Mouse (Mus musculus): ENCODE results near the gene Chaf1a. TPM values are rescaled to one million over a fixed set of nuclear protein-coding genes. Genes with fewer than 3 reads are reported as not detected.

Gene Chaf1a
- polyA plus RNA-seq, 1 experiment from 2014 or later: 4.0 TPM

DNA sequence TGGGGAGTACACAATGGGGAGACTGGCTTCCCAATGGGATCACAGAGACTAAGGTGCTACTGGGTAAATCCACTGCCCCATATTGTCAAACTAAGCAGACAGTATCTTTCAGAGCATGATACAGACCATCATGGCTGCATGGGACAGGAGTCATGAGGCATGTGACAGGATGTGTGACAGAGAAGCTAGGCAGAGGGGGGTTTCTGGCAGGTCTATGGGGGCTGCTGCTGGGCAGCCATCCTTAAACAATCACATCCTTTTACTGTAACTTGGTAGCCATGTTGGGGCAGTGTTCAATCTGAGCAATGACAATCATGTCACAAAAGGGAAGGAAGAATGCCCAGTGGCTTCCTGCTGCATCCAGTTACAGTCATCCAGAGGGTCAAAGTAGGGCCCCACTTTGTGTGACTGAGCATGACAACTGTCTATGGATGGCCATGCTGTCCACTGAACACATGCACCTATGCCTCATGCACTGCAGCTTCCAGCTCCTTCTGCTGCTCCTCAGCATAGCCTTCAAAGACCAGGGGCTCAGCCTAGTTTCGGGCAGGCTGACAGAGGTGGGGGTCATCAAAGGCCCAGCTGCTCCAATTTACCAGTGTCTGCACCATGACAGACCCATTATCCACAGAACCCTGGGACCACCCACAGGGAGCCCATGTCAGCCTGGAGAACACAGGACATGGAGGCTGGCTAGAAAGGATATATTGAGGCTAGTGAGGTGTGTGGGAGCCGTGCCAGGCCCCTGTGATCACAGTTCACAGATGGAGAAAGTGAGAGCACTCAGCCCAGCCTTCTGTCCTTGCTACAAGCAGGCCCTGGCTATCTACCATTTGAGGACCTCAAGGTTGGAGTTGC, 17.9 kb upstream of the Chaf1a start:
- ATAC-seq (ENCODE audit: low FRiP score): no peak
- H3K4me1 ChIP-seq: peaks cover 52% of the 10 kb centered on the region
- H3K27me3 ChIP-seq (replicated peaks): no peaks in the 10 kb centered on the region
- WGBS: 50% methylated on average over 2 of the region's 2 CpGs
- no peaks in the 10 kb centered on the region for H3K9me3 ChIP-seq (replicated peaks)
- no peak overlapping the region for H3K9ac ChIP-seq (replicated peaks)
- no peak overlapping the region for H3K4me2 ChIP-seq
- no peak overlapping the region for H3K4me3 ChIP-seq (replicated peaks)
- H3K27ac ChIP-seq (replicated peaks): peak overlapping the region; percentile 37; the same call in 1 of the 2 replicates
- peaks cover 28% of the 10 kb centered on the region for H3K36me3 ChIP-seq

DNA sequence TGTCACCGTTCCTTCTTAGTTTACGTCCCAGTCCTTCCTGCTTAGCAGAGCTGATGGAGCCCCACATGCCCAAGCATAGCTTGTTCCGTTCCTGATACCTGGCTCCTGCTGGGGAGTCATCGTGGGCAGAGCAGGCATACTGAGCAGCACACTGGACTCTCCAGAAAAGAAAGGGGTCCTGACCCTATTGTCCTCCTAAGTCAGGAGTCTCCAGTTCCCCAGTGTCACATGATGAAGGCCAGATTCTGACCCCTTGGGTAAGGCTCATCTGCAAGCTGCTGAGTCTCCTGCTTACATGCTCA, 17.3 kb upstream of the Chaf1a start:
- Histone ChIP-seq H3K27ac (replicated peaks) (0 out of 2 replicates have a peak overlapping the region, but pooled peaks have one; percentile 37), H3K4me2 (no peak overlapping the region), H3K27me3 (replicated peaks) (no peaks in the 10 kb centered on the region), H3K36me3 (peaks cover 22% of the 10 kb centered on the region), H3K9ac (replicated peaks) (no peak overlapping the region), H3K4me1 (peaks cover 53% of the 10 kb centered on the region), H3K4me3 (replicated peaks) (no peak overlapping the region), H3K9me3 (replicated peaks) (no peaks in the 10 kb centered on the region)
- 78% methylated on average over 4 of the region's 4 CpGs for WGBS
- no peak for ATAC-seq (ENCODE audit: low FRiP score)

DNA sequence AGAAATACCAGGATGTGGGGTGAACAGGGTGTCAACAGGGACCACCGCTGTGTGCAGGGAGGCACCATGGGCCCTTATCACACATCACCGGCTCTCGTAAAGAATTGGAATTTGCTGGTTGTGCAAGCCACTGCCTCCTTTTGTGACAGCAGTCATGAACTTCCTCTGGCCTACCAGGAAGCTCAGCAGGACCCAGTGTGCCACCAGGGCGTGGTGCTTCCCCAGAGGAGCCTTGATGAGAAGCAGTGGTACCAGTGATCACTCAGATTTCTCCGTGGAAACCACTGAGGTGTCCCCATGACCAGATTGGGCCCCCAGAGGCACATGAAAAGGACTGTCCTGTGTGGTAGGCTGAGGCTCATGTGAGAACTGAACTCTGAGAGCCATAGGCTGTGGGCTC, 16.9 kb upstream of the Chaf1a start:
- Histone ChIP-seq H3K36me3 (peaks cover 18% of the 10 kb centered on the region), H3K9me3 (replicated peaks) (no peaks in the 10 kb centered on the region), H3K4me2 (no peak overlapping the region), H3K9ac (replicated peaks) (no peak overlapping the region), H3K4me3 (replicated peaks) (no peak overlapping the region), H3K4me1 (peaks cover 54% of the 10 kb centered on the region), H3K27ac (replicated peaks) (0 out of 2 replicates have a peak overlapping the region, but pooled peaks have one; percentile 37), H3K27me3 (replicated peaks) (no peaks in the 10 kb centered on the region)
- WGBS: 83% methylated on average over 5 of the region's 5 CpGs
- ATAC-seq (ENCODE audit: low FRiP score): no peak

DNA sequence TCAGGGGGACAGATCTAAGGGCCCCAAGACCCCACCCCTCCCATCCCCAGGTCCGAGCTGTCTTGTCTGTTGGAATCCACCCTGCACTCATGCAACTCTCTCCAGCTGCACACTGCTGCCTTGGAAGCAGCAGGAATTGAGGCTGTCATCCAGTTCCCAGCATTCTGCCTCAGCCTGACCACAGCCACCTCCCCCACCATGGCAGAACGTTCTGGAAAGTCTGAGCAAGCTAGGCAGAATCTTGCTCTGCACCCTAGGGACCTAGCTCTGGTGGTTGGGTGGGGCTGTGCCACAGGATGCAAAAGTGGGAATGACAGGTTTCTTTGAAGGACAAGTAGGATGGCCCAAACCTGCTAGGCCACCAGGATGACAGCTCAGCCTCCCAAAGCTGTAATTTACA, 15.8 kb upstream of the Chaf1a start:
- Histone ChIP-seq H3K4me2 (no peak overlapping the region), H3K36me3 (peaks cover 16% of the 10 kb centered on the region), H3K4me3 (replicated peaks) (no peak overlapping the region), H3K27me3 (replicated peaks) (no peaks in the 10 kb centered on the region), H3K27ac (replicated peaks) (no peak overlapping the region), H3K9ac (replicated peaks) (no peak overlapping the region), H3K4me1 (peaks cover 63% of the 10 kb centered on the region), H3K9me3 (replicated peaks) (no peaks in the 10 kb centered on the region)
- ATAC-seq (ENCODE audit: low FRiP score): no peak
- 73% methylated on average over 2 of the region's 2 CpGs for WGBS

DNA sequence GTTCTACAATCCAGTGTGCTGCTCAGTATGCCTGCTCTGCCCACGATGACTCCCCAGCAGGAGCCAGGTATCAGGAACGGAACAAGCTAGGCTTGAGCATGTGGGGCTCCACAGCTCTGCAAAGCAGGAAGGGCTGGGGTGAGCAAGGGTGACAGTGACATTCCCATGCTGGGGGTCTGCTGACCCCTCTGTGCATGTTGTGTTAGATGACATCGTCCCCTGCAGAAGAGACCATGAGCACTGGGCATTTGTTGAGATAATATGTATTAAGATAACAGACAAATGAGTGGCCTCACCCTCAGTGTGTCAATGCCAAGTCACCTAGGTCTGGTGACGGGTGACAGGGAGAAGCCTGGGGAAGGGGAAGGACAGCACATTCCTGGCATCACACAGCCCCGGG, 15.3 kb upstream of the Chaf1a start:
- H3K36me3 ChIP-seq: peaks cover 12% of the 10 kb centered on the region; the same call in 1 of the 2 replicates
- WGBS: 87% methylated on average over 5 of the region's 5 CpGs
- no peaks in the 10 kb centered on the region for H3K27me3 ChIP-seq (replicated peaks)
- no peak for ATAC-seq (ENCODE audit: low FRiP score)
- no peaks in the 10 kb centered on the region for H3K9me3 ChIP-seq (replicated peaks)
- no peak overlapping the region for H3K27ac ChIP-seq (replicated peaks)
- no peak overlapping the region for H3K9ac ChIP-seq (replicated peaks)
- no peak overlapping the region for H3K4me2 ChIP-seq
- H3K4me3 ChIP-seq (replicated peaks): no peak overlapping the region
- H3K4me1 ChIP-seq: peaks cover 67% of the 10 kb centered on the region

DNA sequence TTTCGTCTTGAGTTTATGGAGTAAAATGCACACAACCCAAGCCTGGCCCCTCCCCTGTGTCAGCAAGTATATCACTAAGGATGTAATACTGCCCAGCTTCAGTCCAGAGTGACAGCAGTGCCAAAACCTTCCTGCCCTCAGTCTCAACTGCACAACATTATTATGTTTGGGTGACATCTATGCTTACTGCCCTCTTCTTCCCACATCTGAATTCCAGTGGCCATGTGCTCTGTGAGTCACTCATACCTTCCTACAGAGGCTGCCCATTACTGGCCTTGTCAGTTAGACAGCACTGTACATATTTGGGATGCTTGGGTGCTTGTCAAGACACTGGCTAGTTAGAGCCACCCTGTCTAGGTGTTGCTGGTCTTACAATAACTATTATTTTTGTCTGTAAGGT, 13.9 kb upstream of the Chaf1a start:
- WGBS: 95% methylated on average over 1 of the region's 1 CpGs
- Histone ChIP-seq H3K9ac (replicated peaks) (no peak overlapping the region), H3K4me1 (peaks cover 65% of the 10 kb centered on the region)

DNA sequence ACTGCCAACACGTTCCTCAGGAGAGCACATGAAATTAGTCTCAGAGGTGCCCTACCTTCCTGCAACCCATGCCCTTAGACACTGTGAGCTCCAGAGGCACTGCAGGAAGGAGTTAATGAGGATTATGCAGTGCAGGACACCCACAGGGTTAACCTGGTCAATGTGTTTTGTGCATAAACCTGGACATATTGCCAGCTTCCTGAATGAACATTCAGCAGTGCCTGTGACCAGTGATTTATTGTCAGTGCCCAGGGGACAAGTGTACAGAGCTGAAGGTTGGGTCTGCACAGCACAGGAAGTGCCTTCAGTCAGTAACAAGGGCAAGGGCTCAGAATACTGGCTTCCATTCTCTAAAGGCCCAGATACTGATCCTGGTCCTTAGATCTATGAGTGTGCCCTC, 13.4 kb upstream of the Chaf1a start:
- H3K9me3 ChIP-seq (replicated peaks): no peaks in the 10 kb centered on the region
- H3K27me3 ChIP-seq (replicated peaks): no peaks in the 10 kb centered on the region
- peaks cover 65% of the 10 kb centered on the region for H3K4me1 ChIP-seq
- H3K4me2 ChIP-seq: no peak overlapping the region
- 80% methylated on average over 1 of the region's 1 CpGs for WGBS
- peak overlapping the region; percentile 5; the same call in 1 of the 2 replicates for H3K9ac ChIP-seq (replicated peaks)
- H3K4me3 ChIP-seq (replicated peaks): no peak overlapping the region
- ATAC-seq (ENCODE audit: low FRiP score): no peak
- H3K36me3 ChIP-seq: peaks cover 10% of the 10 kb centered on the region; the same call in 1 of the 2 replicates
- H3K27ac ChIP-seq (replicated peaks): no peak overlapping the region

More for the DNA sequence above, 13.9 kb upstream of the Chaf1a start:
- ATAC-seq (ENCODE audit: low FRiP score): no peak
- Histone ChIP-seq H3K4me2 (no peak overlapping the region), H3K36me3 (peaks cover 10% of the 10 kb centered on the region; the same call in 1 of the 2 replicates), H3K9me3 (replicated peaks) (no peaks in the 10 kb centered on the region), H3K27me3 (replicated peaks) (no peaks in the 10 kb centered on the region), H3K4me3 (replicated peaks) (no peak overlapping the region), H3K27ac (replicated peaks) (no peak overlapping the region)

DNA sequence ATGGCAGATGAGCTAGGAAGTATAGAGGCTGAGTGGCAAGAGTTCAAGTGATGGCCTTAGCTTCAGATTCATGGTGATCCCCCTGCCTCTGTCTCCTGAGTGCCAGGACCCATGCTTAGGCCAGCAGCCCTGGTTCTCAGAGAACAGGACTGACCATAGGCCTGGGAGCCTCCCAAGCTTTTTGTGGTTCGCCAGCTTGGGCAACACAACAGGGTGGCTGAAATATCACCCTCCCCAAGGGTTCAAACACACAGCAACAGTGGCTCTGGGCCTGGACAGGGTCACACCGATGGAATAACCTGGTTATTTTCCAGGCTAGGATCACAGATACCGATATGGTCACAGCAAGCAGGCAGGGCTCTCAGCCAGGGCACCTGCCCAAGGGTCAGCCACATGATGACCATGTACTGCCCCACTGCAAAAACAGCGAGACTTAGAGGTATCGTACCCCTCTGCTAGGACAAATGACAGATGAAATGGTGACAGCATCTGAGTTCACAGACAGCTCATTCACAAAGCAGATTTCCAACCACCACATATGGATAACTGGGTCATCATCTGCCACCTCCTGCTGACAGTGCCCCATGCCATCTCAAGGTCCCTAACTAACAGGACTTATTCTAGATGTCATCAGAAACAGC, 12.3 kb upstream of the Chaf1a start:
- 0 out of 2 replicates have a peak overlapping the region, but pooled peaks have one; percentile 20 for H3K9ac ChIP-seq (replicated peaks)
- H3K9me3 ChIP-seq (replicated peaks): no peaks in the 10 kb centered on the region
- H3K27me3 ChIP-seq (replicated peaks): no peaks in the 10 kb centered on the region
- no peak for ATAC-seq (ENCODE audit: low FRiP score)
- H3K4me3 ChIP-seq (replicated peaks): no peak overlapping the region
- WGBS: 90% methylated on average over 5 of the region's 5 CpGs
- H3K4me1 ChIP-seq: peaks cover 65% of the 10 kb centered on the region
- H3K27ac ChIP-seq (replicated peaks): no peak overlapping the region
- no peak overlapping the region for H3K4me2 ChIP-seq
- H3K36me3 ChIP-seq: peaks cover 10% of the 10 kb centered on the region; the same call in 1 of the 2 replicates

DNA sequence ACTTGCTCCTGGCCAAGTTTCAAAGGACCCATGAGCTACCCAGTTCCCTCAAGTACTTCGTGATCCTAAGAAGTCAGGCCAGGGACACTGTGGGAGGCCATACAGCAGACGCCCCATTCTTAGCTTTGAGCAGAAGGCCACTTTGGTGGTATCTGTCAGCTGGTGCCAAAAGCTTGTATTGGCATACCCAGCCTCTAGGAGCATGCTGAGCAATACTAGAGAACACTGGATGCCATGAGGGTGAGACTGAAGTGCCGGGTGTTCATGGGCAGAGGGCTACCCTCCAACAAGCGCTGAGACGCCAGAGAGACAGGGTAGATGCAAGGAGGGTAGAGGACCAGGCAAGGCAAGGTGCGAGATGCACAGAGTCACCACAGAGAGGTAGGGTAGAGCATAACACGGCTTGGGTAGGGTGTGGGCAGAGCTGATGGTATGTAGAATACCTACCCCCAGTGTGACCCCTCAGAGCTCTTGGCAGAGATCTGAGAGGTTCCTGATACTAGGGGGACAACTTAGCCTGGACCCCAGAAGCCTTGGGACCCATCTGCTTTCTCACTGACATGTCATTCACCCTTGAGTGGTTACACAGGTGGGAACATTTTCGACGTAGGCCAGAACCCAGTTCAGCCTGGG, 9.9 kb upstream of the Chaf1a start:
- H3K4me1 ChIP-seq: peaks cover 72% of the 10 kb centered on the region
- H3K27me3 ChIP-seq (replicated peaks): no peaks in the 10 kb centered on the region
- WGBS: 88% methylated on average over 9 of the region's 9 CpGs
- no peak overlapping the region for H3K4me3 ChIP-seq (replicated peaks)
- no peak overlapping the region for H3K9ac ChIP-seq (replicated peaks)
- H3K9me3 ChIP-seq (replicated peaks): no peaks in the 10 kb centered on the region
- no peak overlapping the region for H3K4me2 ChIP-seq
- H3K36me3 ChIP-seq: peaks cover 27% of the 10 kb centered on the region
- no peak for ATAC-seq (ENCODE audit: low FRiP score)
- no peak overlapping the region for H3K27ac ChIP-seq (replicated peaks)

DNA sequence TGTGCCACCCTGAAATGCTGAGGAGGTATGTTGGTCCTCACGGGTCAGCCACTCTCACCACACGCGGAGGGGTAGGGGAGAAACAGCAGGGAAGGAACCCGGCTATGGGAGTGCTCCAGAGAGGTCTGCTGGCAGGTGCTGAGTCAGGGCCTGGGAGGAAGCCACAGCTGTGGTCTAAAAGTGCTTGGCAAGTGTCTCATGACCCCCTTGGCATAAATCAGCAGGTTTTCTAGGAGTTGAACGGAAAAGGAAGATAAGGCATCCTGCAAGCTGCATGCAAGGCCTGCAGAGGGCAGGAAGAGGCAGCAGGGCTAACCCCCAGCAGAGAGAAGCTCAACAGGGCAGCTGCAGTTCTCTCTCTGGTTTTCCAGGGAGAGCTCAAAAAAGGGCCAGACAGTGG, 9.3 kb upstream of the Chaf1a start:
- Histone ChIP-seq H3K36me3 (peaks cover 27% of the 10 kb centered on the region), H3K9me3 (replicated peaks) (no peaks in the 10 kb centered on the region), H3K4me3 (replicated peaks) (no peak overlapping the region), H3K4me2 (no peak overlapping the region), H3K27me3 (replicated peaks) (no peaks in the 10 kb centered on the region), H3K9ac (replicated peaks) (no peak overlapping the region), H3K4me1 (peaks cover 75% of the 10 kb centered on the region), H3K27ac (replicated peaks) (no peak overlapping the region)
- WGBS: 63% methylated on average over 5 of the region's 5 CpGs
- ATAC-seq (ENCODE audit: low FRiP score): no peak

DNA sequence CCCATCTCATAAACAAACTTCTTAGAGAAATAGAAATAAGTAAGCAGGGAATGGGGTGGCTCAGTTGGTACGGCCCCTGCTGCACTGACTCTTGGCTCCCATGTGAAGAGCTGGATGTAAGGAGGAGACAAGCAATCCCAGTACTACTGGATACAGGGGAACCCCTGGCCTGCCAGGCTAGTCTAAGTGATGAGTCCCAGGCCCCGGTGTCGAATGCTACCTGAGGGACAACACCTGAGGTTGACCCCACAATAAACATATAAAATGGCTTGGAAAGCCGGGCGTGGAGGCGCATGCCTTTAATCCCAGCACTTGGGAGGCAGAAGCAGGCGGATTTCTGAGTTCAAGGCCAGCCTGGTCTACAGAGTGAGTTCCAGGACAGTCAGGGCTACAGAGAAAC, 8.8 kb upstream of the Chaf1a start:
- no peak overlapping the region for H3K27ac ChIP-seq (replicated peaks)

More for the DNA sequence above, 8.8 kb upstream of the Chaf1a start:
- Histone ChIP-seq H3K36me3 (peaks cover 27% of the 10 kb centered on the region), H3K4me3 (replicated peaks) (no peak overlapping the region), H3K9ac (replicated peaks) (no peak overlapping the region), H3K4me1 (peaks cover 71% of the 10 kb centered on the region), H3K9me3 (replicated peaks) (no peaks in the 10 kb centered on the region), H3K4me2 (no peak overlapping the region), H3K27me3 (replicated peaks) (no peaks in the 10 kb centered on the region)
- 90% methylated on average over 7 of the region's 7 CpGs for WGBS
- no peak for ATAC-seq (ENCODE audit: low FRiP score)

All from neural tube, embryonic 15.5 days (tissue).